Mouse (Mus musculus) common myeloid progenitor, adult 5-6 weeks (primary cell): Measurements from ENCODE around the gene Cd1d1. TPM values are rescaled to one million over a fixed set of nuclear protein-coding genes. Genes with fewer than 3 reads are reported as not detected.
"Not testable (repeated sequence)": the region's sequence is repeated elsewhere in the genome, so short reads cannot be mapped to it uniquely, and the experiment has no call there.

Experiments used
- ATAC-seq: replicated peaks from 2 replicates; pipeline ENCODE4 v1.8.0; 2016; ENCODE audit warnings: low read depth, mild to moderate bottlenecking, moderate TSS enrichment, inconsistent platforms; ENCODE audit not compliant: poor library complexity, severe bottlenecking
- total RNA-seq: library from RNA; stranded (forward); fragments of 200-1000, 187-1606 nt; gene quantifications from 2 replicates; pipeline ENCODE4 v1.2.3, GENCODE M21; 2017

Gene Cd1d1
- total RNA-seq: 23.9 and 29.4 TPM in 2 replicates

DNA sequence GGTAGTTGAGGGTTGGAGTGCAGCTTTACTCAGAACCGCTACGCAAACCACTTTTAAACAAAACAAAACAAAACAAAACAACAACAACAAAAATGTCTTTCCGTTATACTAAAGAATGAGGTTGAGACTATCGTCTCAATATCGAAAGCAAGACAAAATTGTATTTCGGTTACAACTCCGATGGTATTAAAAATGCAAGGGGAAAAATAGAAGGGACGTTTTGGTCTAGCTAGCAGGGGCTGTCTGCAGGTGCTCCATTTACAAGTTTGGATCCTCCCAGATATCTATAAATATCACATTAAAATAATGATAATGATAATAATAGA, at the start of gene Cd1d1:
Cd1d1 (minus strand) TSS at position 27 of the 326 bp plus-strand sequence.
- no peak for ATAC-seq

DNA sequence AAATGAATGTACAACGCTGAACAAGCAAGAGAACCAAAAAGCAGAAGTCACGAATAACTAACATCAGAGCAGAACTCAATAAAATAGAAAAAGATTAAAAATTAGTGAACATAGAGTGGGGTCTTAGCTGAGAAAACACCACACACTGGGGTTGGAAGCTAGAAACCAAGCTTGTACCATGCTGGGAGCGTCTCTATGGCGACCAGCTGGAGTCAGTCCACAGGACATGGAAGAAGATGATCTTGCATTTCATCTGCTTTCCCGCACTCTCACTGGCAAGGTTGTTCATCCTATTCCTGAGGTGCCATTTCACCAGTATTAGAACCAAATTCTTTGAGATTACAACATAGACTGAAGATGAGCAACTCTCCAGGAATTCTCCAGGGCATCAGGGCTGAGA, 48.6 kb upstream of the Cd1d1 start:
- ATAC-seq: no peak

DNA sequence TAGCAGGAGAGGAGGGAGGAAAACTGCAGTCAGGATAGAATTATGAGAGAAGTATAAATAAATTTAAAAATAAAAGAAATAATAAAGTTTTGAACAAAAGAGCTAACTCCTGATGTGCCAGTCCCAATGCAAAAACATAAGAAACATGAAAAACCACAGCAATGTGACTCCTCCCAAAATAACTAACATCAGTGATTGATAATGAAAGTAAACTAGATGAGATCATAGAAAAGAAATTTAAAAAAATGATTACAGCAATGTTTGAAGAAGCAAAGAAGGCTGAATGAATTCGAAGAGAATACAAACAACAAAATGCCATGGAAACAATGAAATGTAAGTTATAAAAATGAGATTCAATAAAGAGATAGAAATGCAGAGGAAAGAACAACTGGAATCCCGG, 42.5 kb upstream of the Cd1d1 start:
- ATAC-seq: no peak

DNA sequence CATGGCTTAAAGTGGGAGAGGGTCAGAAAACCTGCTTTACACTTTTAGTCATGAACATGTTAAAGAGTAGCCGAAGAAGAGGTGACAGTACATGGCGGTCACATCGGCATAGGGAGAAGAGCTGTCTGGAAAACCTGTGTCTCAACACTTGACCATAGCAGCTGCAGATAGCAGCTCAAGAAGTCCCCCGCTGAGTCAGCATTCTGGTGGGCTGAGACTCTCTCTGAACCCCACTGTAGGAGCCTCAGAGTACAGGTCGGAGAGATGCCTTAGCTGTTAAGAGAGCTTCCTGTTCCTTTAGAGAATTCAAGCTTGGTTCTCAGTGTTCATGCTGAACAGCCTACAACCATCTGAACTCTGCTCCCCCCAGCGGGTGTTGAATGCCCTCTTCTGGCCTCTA, 39.3 kb upstream of the Cd1d1 start:
- ATAC-seq: no peak

DNA sequence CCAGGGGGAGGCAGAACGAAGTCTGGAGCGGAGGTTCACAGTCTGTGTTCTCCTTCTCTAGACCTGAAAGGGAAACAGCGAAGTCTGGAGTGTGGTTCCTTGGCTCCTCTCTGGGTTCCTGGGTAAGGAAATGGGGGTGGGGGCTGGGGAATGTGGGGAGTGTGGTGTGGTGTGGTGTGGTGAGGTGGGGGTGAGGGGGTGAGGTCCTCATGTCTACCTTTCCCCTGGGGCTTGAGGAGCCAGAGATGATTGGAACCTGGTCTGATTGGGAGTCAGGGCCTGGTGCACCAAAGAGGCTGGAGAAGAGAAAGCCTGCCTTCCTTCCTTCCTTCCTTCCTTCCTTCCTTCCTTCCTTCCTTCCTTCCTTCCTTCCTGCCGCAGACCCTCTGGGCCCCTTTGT, 34.8 kb upstream of the Cd1d1 start:
- ATAC-seq: no peak

DNA sequence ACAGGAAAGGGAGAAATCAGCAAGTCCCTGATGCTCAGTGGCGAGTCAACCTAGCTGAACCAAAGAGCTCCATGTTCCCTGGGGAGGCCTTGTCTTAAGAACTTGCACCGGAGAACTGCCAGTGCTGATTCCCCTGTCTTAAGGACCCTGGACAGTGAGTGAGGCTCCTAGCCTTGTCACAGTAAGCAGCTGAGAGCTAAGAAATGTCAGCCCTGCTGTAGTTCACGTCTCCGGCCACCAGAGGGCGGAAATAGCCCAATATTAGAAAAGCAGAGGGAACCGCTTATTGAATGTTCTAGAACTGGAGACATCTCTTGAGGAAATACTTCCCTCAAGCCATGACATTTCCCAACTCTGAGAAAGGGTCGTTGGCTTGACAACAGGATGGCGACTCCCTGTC, 34.1 kb upstream of the Cd1d1 start:
- ATAC-seq: peak; percentile 94

DNA sequence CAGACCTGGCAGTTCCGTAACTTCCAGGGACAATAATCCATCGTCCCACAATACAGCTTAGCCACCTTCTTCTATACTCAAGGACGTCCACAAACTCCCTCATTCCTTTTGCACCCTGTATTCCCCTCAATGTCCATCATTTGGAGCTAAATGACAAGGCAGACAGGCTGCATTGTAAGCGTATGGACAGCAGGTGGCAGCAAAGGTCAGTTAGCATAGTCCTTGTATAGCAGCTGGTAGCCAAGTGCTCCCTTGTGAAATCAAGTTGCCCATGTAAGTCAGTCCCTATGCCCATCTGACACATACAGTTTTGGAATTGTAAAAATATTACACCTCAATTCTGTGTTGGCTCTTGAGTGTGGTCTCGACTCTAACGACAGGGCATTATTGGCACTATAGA, 31.6 kb upstream of the Cd1d1 start:
- peak; percentile 85 for ATAC-seq

DNA sequence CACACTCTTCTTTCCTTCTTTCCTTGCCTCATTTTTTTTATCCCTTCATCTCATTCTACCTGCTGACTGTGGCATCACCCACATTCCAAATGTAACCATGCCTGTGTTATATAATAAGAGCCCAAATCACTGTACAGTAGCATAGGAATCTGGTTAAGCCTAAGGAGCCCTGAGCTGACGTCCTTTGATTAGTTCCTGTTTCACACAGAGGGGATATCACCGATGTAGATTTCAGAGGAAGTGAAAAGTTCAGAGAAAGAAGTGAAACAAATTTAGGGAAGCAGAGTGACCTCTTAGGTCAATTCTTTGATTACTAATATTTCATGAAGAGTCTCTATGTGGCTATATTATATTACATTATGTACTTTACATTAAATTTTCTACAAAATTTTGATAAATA, 18.5 kb upstream of the Cd1d1 start:
- peak; percentile 83 for ATAC-seq

DNA sequence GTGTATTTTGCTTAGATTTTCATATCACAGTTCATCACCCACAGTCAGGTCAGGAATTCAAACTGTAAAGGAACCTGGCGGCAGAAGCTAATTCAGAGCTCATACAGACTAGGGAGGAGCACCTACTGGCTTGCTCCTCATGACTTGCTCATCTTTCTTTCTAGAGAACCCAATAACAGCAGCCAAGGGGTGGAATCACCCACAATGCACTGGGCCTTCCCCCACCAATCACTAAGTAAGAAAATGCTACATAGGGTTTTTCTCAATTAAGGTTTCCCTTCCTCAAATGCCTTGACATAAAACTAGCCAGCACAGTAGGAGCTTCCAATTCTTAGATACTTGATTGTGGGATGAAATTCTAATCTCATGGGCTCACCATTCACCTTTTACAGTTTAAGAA, 17.8 kb upstream of the Cd1d1 start:
- ATAC-seq: 0 out of 2 replicates have a peak, but pooled peaks have one; percentile 39

DNA sequence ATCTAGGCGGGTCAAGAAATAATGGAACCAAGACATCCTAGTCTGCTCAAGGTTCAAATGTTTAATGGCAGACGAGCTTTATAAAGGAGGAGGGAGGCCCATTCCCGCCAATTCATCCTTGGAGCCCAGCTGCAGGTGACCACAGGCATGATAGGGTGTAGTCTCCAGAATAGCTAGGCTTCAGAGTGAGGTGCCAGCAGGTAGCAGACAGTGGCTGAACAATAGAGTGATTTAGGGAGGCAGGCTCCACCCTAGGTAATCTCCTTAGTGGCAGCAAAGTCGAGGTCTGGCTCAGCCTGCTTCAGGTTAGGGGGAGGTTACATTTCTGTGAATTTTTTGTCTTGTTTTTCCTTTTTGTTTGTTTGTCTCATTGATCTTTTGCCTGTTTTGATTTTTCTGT, 16.7 kb upstream of the Cd1d1 start:
- no peak for ATAC-seq

DNA sequence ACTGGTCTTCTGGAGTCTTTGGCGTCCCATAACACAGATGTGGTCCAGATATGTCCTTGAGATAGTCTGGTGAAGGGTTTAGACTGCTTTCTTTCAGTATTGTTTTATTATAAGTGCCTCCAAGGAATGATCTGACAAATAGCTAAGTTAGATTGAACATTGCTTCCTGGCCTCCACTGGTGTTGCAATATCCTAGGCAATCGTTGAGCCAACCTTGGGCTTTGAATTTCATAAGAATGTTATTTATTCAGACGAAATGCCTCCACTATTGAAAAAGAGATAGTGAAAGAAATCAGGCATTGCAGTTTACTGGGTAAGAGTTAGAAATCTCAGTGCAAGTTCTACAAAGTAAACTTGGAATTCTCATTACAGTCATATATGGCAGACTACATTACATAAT, 13.2 kb upstream of the Cd1d1 start:
- not testable (repeated sequence) for ATAC-seq

DNA sequence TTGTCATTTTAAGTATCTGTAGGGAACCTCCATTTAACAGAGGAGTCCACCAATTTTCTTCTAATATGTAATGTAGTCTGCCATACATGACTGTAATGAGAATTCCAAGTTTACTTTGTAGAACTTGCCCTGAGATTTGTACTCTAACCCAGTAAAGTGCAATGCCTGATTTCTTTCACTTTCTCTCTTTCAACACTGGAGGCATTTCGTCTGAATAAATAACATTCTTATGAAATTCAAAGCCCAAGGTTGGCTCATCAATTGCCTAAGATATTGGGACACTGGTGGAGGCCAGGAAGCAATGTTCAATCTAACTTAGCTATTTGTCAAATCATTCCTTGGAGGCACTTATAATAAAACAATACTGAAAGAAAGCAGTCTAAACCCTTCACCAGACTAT, 9.0 kb upstream of the Cd1d1 start:
- ATAC-seq: not testable (repeated sequence)

DNA sequence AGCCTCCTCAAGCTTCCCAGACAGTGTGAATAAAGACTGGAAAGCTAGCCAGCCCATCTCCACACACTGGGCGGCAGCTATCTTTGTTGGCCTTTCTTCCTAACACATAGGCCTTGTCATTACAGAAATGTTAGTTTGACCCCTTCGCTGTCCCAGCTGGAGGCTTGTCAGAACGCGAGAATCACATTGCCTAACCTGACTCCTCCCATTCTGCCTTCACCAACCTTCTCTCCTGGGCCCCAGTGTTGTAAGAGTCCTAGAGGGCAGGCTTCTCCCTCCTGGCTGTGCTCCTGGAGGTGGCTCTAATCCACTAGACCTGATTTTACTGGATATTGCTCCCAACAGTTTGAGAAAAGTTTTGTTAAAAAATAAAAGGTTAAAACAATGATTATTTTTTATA, 1.4 kb upstream of the Cd1d1 start:
- ATAC-seq: no peak

DNA sequence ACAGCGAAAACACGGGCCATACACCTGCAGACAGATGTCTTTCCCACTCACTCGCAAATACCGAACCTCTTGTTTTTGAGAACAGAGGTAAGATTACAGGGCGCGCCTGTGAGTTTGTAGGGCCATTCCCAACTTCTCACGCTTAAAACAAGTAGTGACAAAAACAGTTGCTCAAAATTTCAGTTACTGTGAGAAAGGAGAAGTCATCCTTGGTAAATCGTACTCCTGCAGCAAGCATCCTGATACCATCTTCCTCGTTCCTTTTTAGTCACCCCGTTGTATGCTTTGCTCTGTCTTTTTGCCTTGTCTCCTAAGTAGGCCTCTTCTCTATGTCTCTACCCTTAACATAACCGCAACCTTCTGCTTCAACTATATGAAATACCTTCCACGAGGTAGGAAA, 810 bp upstream of the Cd1d1 start:
- ATAC-seq: no peak

DNA sequence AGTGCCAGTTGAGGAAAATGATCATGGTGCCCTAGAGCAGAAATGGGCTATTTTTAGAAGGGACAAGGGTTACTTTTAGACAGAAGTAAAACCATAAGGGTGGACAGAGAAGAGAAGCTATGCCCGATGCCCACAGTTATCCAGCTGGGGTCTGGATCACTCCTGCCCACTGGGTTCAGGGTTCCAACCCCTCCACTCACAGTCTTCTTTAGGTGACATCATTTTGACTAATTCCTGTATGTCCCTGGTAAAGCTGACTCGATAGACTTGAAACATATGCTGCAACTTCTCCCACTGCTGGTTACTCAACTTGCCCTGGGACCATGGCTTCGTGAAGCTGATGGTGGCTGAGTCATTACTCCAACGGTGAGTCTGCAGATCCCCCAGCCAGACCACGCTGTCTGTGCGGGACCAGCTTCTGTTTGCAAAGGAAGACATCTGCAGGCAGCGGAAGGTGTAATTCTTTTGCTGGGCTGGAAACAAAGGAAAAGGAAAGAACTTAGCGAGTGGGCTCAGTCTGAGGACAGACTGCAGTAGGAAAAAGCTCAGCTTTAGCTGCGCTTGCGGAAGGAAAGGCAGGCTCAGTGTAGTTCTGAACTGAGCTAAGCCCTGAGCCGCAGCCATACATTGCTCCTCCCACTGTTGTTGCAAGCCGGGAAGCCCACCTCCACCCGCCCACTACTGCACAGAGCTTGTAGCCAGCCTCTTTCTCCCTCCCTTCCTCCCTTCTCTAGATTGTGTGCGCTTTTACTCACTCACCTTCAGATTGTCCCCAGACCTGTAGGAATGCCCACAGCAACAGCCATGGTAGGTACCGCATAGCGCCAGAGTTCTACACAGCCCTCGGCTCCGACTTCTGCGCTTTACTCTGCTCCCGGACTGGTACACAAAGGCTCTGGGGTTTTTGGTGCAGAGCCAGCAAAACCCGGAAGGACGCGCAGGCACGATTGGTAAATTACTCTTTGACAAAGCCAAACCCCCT, 517 bp downstream of the Cd1d1 start:
- peak; percentile 85 for ATAC-seq

DNA sequence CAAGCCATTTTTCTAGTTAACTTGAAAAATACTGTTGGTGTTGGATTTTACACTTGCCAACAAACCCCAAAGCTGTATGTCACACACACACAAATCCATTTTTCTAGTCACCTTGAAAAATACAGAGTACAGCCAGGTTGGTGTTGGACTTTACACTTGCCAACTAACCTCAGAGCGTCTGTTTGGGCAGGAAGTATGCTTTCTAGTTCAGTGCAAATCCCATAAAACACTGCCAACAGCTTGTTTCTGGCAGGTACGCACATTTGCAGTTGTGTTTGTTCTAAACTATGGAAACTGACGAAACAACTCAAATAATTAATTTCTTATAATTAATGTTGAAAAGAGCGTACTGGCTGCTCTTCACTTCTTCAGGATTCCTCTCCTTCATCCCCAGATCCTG, 3.1 kb downstream of the Cd1d1 start:
- no peak for ATAC-seq

DNA sequence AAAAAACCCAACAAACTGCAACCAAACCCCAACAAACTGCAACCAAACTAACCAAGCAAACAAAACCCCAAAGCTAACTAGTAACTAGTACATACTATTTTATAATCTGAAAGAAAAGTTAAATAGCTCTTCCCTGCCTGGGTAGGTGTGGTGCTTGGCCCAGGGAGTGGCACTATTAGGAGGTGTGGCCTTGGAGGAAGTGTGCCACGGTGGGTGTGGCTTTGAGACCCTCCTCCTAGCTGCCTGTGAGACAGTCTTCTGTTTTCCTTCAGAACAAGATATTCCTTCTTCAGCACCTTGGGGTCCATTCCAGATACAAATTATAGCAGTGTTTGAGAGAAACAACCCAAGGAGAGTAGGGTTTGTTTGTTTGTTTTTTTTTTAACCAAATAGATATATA, 3.9 kb downstream of the Cd1d1 start:
- ATAC-seq: no peak

DNA sequence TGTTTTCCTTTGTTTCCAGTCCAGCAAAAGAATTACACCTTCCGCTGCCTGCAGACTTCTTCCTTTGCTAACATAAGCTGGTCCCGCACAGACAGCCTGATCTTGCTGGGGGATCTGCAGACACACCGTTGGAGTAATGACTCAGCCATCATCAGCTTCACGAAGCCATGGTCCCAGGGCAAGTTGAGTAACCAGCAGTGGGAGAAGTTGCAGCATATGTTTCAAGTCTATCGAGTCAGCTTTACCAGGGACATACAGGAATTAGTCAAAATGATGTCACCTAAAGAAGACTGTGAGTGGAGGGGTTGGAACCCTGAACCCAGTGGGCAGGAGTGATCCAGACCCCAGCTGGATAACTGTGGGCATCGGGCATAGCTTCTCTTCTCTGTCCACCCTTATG, 12.3 kb downstream of the Cd1d1 start:
- peak; percentile 90 for ATAC-seq

DNA sequence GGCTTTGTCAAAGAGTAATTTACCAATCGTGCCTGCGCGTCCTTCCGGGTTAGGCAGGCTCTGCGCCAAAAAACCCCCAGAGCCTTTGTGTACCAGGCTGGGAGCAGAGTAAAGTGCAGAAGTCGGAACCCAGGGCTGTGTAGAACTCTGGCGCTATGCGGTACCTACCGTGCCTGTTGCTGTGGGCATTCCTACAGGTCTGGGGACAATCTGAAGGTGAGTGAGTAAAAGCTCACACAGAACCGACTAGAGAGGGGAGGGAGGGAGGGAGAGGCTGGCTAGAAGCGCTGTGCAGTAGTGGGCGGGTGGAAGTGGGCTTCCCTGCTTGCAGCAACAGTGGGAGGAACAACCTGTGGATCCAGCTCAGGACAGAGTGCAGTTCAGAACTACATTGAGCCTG, 12.8 kb downstream of the Cd1d1 start:
- peak; percentile 68 for ATAC-seq

DNA sequence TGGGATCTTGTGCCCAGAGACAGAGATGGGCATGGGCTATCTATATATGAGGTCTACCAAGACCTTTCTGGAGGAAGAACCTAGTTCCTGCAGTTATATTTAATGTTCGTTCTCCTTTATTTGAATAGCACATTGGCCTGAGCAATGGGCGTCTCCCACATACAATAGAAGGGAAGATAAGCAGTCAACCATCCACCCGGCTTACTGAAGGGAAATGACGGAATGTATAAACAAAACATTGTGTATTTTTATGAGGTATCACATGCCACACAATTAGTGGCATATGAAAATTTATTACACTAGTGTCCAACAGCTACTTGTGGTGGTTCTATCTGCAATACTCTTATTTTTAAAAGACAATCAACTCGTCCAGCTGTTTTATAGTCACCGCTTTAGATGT, 15.9 kb downstream of the Cd1d1 start:
- no peak for ATAC-seq

DNA sequence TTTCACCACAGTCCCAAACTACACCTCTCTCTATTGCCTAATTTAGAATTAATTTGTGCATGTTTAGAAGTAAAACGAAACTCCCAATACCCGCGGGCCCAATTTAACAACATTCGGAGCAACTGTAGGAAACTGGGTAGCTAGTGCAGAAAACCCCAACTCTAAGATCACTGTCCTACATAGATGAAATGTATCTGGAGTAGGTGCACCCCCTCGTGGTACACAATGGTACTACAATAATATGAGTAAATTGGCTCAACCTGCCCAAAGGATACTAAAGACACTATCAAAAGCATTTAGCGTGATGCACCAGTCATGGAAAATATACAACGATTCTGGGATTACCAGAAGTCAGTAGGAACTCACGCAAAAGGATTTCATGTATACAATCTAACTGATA, 22.7 kb downstream of the Cd1d1 start:
- peak; percentile 99 for ATAC-seq

DNA sequence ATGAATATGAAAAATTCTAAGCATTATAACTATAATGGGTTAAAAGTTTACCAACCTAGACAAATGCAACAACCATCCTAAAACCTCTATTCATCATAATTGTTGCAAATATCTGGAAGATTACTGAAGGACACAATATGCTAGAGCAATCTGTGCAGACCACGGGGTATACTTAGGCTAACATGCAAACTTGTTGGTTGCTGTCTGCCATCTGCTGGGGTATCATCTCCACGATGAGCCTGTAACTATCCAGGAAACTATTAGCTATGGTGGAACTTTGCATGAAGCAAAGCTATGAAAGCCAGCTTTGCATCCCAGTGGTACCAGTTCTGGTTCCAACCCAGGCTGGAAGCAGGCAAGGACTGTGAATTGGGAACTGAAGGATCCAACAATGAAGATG, 24.1 kb downstream of the Cd1d1 start:
- ATAC-seq: no peak
